Mouse (Mus musculus): Measurements from ENCODE around the gene Erh. TPM values are rescaled to one million over a fixed set of nuclear protein-coding genes. Genes with fewer than 3 reads are reported as not detected.
A peak's percentile ranks its signal among the peaks of the same experiment; 100 is the strongest.

Erh gene
- polyA plus RNA-seq, 1 experiment from 2014 or later = 331 TPM

DNA sequence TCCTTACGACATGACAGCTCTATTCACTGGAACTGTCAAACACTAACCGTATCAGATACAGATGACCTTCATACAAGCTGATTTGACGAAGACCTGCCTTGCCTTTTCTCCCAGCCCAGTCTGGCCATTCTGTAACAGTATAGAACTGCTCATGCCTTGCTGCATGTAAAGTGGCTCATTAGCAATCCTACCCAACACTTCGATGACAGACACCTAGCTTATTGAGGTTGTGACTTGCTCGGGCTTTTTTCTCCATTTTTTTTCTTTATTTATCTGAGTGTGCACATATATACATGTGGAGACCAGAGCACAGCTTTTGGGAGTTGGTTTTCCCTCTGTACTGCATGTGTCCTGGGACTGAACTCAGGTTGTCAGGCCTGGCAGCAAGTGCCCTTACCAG is 12.4 kb downstream of the Erh start:
- no peaks in the 10 kb centered on the region for H3K27me3 ChIP-seq (ENCODE audit: insufficient read depth, low read length)
- 86% methylated on average over 5 of the region's 5 CpGs for WGBS
- H3K27ac ChIP-seq (ENCODE audit: low read length) = no peak overlapping the region
- H3K4me2 ChIP-seq (replicated peaks; ENCODE audit: low read depth, low read length) = no peak overlapping the region
- H3K4me1 ChIP-seq (ENCODE audit: insufficient read depth, low read length) = no peaks in the 10 kb centered on the region
- H3K4me3 ChIP-seq (ENCODE audit: low read length) = no peak overlapping the region
- H3K9me3 ChIP-seq (ENCODE audit: low read length) = no peaks in the 10 kb centered on the region
- no peak overlapping the region for H3K9ac ChIP-seq (replicated peaks; ENCODE audit: low read length)
- ATAC-seq (ENCODE audit: low FRiP score, low TSS enrichment) = no peak
- H3K36me3 ChIP-seq (ENCODE audit: insufficient read depth, low read length) = peaks cover 47% of the 10 kb centered on the region

DNA sequence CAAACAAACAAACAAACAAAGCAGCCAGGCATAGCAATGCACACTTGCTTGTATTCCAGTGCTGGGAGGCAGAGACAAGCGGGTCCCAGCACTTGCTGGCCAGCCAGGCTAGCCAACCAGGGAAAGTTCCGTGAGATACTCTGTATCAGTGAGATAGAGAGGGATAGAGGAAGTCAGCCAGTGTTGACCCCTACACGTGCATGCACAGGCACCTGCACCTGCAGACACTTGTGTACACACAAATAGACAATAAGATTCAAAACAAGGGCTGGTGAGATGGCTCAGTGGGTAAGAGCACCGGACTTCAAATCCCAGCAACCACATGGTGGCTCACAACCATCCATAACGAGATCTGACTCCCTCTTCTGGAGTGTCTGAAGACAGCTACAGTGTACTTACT is 23.6 kb downstream of the Erh start:
- Histone ChIP-seq H3K36me3 (ENCODE audit: insufficient read depth, low read length) (no peaks in the 10 kb centered on the region), H3K27me3 (ENCODE audit: insufficient read depth, low read length) (no peaks in the 10 kb centered on the region), H3K4me2 (replicated peaks; ENCODE audit: low read depth, low read length) (no peak overlapping the region), H3K4me3 (ENCODE audit: low read length) (no peak overlapping the region), H3K27ac (ENCODE audit: low read length) (no peak overlapping the region), H3K4me1 (ENCODE audit: insufficient read depth, low read length) (no peaks in the 10 kb centered on the region), H3K9me3 (ENCODE audit: low read length) (no peaks in the 10 kb centered on the region), H3K9ac (replicated peaks; ENCODE audit: low read length) (no peak overlapping the region)
- no peak for ATAC-seq (ENCODE audit: low FRiP score, low TSS enrichment)
- WGBS = 76% methylated on average over 5 of the region's 5 CpGs

DNA sequence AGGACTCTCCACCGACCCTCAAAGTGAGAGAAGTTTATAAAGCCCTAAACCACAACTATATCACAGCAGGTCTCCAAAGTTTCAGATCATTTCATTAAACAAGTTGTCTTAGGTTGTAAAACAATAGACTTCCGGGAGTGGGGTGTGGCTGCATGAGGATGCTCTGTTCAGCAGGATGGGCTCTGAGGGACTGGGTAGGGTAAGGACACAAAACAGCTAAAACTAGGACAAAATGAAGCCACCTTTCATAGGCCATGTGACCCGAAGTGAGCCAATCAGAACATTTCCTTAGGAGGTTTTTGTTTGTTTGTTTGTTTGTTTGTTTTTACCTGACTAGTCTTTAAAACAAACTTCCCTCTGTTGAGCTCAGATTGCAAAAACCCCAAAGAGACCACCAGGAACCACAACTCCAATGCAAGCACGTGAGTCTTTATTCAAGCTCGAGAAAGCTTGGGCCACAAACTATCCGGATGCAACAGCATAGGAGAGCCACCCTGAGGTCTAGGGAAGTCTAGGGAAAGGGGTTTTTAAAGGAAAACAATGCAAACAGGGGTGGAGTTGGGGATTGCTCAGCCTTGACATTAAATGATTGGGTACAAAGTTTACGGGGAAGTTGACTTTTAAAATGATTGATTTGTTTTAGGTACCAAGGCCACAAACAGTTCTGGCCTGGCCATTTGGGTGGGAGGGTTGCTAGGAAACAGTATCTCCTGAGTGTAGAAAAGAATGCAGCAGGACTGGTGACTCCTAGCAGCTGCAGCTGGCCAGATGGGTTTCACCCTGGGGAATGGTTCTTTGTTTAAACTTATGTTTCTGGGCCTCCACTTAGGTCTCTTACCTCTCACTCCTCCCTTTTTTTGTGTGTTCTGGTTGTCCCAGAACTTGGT is 28.5 kb downstream of the Erh start:
- Histone ChIP-seq H3K36me3 (ENCODE audit: insufficient read depth, low read length) (no peaks in the 10 kb centered on the region), H3K9me3 (ENCODE audit: low read length) (no peaks in the 10 kb centered on the region), H3K27me3 (ENCODE audit: insufficient read depth, low read length) (no peaks in the 10 kb centered on the region), H3K27ac (ENCODE audit: low read length) (no peak overlapping the region), H3K4me3 (ENCODE audit: low read length) (no peak overlapping the region), H3K4me2 (replicated peaks; ENCODE audit: low read depth, low read length) (no peak overlapping the region), H3K9ac (replicated peaks; ENCODE audit: low read length) (no peak overlapping the region), H3K4me1 (ENCODE audit: insufficient read depth, low read length) (no peaks in the 10 kb centered on the region)
- no peak for ATAC-seq (ENCODE audit: low FRiP score, low TSS enrichment)
- 36% methylated on average over 7 of the region's 7 CpGs for WGBS

DNA sequence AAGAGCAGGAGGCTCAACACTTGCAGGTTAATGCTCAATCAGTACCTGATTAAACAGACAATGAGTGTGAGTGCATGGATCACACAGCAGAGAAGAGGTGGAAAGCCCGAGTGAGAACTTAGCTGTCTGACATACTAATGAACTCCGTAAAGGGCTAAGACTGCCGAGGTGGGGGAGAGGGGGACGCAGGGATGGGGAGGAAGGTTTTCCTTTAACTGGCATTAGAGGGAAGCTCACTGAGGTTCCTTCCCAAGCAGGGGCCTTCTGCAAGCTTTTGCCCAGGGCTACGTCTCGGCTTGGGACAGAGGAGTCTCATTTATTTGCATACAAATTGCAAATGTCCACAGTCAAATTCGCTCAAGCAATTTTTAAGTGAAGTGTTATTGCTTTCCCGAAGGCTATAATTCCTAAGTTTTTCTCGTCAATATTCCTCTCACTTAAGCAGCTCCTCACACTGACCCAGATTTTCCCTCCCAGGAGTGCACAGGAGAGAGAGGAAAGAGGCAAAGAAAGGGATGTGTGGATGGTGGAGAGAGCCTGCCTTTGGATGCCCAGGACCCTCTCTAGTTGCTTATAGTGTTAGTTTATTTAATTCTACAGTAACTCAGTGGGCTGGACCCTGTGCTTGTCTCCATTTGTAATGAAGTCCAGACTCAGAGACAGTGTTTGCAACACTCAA is 31.9 kb downstream of the Erh start:
- no peaks in the 10 kb centered on the region for H3K27me3 ChIP-seq (ENCODE audit: insufficient read depth, low read length)
- H3K9ac ChIP-seq (replicated peaks; ENCODE audit: low read length) = no peak overlapping the region
- no peaks in the 10 kb centered on the region for H3K36me3 ChIP-seq (ENCODE audit: insufficient read depth, low read length)
- no peak overlapping the region for H3K4me3 ChIP-seq (ENCODE audit: low read length)
- H3K4me1 ChIP-seq (ENCODE audit: insufficient read depth, low read length) = no peaks in the 10 kb centered on the region
- H3K9me3 ChIP-seq (ENCODE audit: low read length) = no peaks in the 10 kb centered on the region
- no peak for ATAC-seq (ENCODE audit: low FRiP score, low TSS enrichment)
- no peak overlapping the region for H3K27ac ChIP-seq (ENCODE audit: low read length)
- WGBS = 57% methylated on average over 9 of the region's 9 CpGs
- no peak overlapping the region for H3K4me2 ChIP-seq (replicated peaks; ENCODE audit: low read depth, low read length)

DNA sequence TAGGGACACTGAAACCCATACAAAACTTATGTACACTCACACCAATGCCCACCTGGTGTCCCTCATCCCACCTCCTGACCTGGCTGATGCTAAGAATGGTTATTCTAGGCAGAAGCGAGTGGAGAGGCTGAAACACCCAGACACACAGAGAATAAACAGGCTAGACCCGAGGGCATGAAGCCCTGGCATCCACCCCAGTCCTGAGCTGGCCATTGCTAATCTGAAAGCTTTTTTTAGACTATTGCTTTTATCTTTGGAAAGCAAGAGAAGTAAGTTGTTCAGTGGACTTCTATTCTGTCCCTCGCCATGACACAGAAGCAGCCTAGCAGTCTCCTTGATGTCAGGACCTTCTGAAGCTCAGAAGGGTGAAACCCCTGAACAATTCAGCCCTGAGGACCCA is 34.2 kb downstream of the Erh start:
- Histone ChIP-seq H3K36me3 (ENCODE audit: insufficient read depth, low read length) (no peaks in the 10 kb centered on the region), H3K27ac (ENCODE audit: low read length) (no peak overlapping the region), H3K4me1 (ENCODE audit: insufficient read depth, low read length) (no peaks in the 10 kb centered on the region), H3K4me2 (replicated peaks; ENCODE audit: low read depth, low read length) (no peak overlapping the region), H3K27me3 (ENCODE audit: insufficient read depth, low read length) (no peaks in the 10 kb centered on the region), H3K9ac (replicated peaks; ENCODE audit: low read length) (no peak overlapping the region), H3K4me3 (ENCODE audit: low read length) (no peak overlapping the region), H3K9me3 (ENCODE audit: low read length) (no peaks in the 10 kb centered on the region)
- 81% methylated on average over 3 of the region's 3 CpGs for WGBS
- no peak for ATAC-seq (ENCODE audit: low FRiP score, low TSS enrichment)

DNA sequence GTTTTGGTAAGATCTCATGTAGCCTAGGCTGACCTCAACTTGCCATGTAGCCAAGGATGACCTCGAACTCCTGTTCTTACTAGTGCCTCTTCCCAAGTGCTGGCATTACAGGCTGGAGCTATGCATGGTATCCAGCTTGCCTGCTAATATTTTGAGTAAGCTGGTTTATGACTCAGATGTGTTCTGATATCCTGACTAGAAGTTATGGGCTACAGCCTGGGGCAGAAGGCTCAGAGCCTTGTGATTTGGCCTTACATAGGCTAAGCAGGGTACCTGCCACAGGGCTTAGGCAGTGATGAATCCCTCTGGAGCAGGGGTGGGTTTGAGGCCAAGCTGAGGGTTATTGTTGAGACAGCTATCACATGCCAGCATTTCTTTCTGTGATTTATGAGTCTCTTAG is 35.6 kb downstream of the Erh start:
- Histone ChIP-seq H3K9ac (replicated peaks; ENCODE audit: low read length) (no peak overlapping the region), H3K36me3 (ENCODE audit: insufficient read depth, low read length) (no peaks in the 10 kb centered on the region), H3K27me3 (ENCODE audit: insufficient read depth, low read length) (no peaks in the 10 kb centered on the region), H3K4me3 (ENCODE audit: low read length) (no peak overlapping the region), H3K4me1 (ENCODE audit: insufficient read depth, low read length) (peaks cover 9% of the 10 kb centered on the region), H3K27ac (ENCODE audit: low read length) (no peak overlapping the region), H3K4me2 (replicated peaks; ENCODE audit: low read depth, low read length) (no peak overlapping the region), H3K9me3 (ENCODE audit: low read length) (no peaks in the 10 kb centered on the region)
- 76% methylated on average over 1 of the region's 1 CpGs for WGBS
- ATAC-seq (ENCODE audit: low FRiP score, low TSS enrichment) = no peak

DNA sequence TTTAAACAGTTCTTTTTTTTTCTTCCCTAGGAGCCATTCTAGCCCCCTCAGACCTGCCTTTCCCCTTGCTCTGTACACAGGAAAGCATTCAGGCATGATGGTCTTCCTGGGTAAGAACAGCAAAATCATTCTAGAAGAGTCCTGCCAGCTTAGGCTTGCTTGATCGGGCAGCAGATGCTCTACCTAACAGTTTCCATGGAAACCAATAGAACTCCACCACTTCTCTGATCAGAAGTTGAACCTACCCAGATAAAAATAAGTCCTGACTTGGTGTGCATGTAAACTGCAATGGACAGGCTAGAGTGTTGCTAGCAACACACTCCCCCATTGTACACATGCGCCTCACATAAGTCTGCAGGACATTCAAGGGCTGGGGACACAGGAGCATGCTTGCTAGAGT is 39.9 kb downstream of the Erh start:
- no peak for ATAC-seq (ENCODE audit: low FRiP score, low TSS enrichment)
- 77% methylated on average over 2 of the region's 2 CpGs for WGBS
- H3K9ac ChIP-seq (replicated peaks; ENCODE audit: low read length) = no peak overlapping the region
- no peaks in the 10 kb centered on the region for H3K36me3 ChIP-seq (ENCODE audit: insufficient read depth, low read length)
- no peaks in the 10 kb centered on the region for H3K27me3 ChIP-seq (ENCODE audit: insufficient read depth, low read length)
- no peak overlapping the region for H3K4me3 ChIP-seq (ENCODE audit: low read length)
- no peaks in the 10 kb centered on the region for H3K9me3 ChIP-seq (ENCODE audit: low read length)
- H3K4me2 ChIP-seq (replicated peaks; ENCODE audit: low read depth, low read length) = no peak overlapping the region
- H3K4me1 ChIP-seq (ENCODE audit: insufficient read depth, low read length) = peaks cover 13% of the 10 kb centered on the region
- H3K27ac ChIP-seq (ENCODE audit: low read length) = peak overlapping the region; percentile 56

DNA sequence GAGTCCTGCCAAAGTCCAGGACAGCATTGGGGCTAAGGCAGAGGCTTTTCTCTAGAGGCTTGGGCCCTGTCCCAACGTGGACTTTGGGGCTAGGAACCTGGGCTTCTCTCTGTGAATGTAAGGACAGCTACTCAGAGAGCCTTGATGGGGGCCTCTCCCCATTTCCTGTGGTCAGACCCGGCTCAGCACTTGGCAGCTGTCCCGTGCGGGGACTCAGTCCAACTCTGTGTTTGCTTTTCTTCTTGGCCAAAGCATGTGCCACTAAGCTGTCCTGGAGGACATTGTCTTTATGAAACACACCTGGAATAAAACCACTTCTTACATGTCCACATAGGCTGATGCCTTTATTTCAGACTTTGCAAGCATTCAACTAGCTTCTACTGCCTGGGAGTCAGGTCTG is 40.6 kb downstream of the Erh start:
- WGBS = 43% methylated on average over 4 of the region's 4 CpGs
- no peak overlapping the region for H3K4me3 ChIP-seq (ENCODE audit: low read length)
- H3K4me1 ChIP-seq (ENCODE audit: insufficient read depth, low read length) = peaks cover 16% of the 10 kb centered on the region
- no peak; the same call in 1 of the 2 replicates for ATAC-seq (ENCODE audit: low FRiP score, low TSS enrichment)
- H3K9me3 ChIP-seq (ENCODE audit: low read length) = no peaks in the 10 kb centered on the region
- no peak overlapping the region for H3K9ac ChIP-seq (replicated peaks; ENCODE audit: low read length)
- no peak overlapping the region for H3K4me2 ChIP-seq (replicated peaks; ENCODE audit: low read depth, low read length)
- H3K27me3 ChIP-seq (ENCODE audit: insufficient read depth, low read length) = no peaks in the 10 kb centered on the region
- H3K27ac ChIP-seq (ENCODE audit: low read length) = peak overlapping the region; percentile 56; the same call in 1 of the 2 replicates
- no peaks in the 10 kb centered on the region for H3K36me3 ChIP-seq (ENCODE audit: insufficient read depth, low read length)

DNA sequence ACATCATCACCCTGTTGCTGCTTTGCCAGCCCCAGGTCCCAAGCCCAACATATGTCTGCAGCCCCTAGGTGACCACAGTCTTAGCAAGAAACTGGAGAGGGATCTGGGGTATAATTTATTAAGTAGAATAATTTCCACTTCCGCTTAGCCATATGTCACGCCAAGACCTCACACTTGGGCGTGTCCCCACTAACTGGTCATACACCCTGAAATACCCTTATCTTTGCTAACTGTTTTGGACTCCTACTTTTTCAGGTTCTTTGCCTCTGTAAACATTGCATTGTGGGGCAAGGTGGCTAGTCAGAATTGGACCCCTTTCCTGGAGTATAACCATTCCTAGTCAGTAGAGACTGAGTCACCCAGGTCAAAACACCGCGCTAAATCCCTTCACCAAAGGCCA is 41.7 kb downstream of the Erh start:
- no peaks in the 10 kb centered on the region for H3K9me3 ChIP-seq (ENCODE audit: low read length)
- H3K4me1 ChIP-seq (ENCODE audit: insufficient read depth, low read length) = peaks cover 22% of the 10 kb centered on the region
- WGBS = 92% methylated on average over 5 of the region's 5 CpGs
- no peak overlapping the region for H3K4me3 ChIP-seq (ENCODE audit: low read length)
- H3K36me3 ChIP-seq (ENCODE audit: insufficient read depth, low read length) = no peaks in the 10 kb centered on the region
- no peak for ATAC-seq (ENCODE audit: low FRiP score, low TSS enrichment)
- no peak overlapping the region for H3K27ac ChIP-seq (ENCODE audit: low read length)
- H3K4me2 ChIP-seq (replicated peaks; ENCODE audit: low read depth, low read length) = no peak overlapping the region
- H3K9ac ChIP-seq (replicated peaks; ENCODE audit: low read length) = no peak overlapping the region
- H3K27me3 ChIP-seq (ENCODE audit: insufficient read depth, low read length) = no peaks in the 10 kb centered on the region

Data from kidney, embryonic 16.5 days (tissue).